Mouse (Mus musculus): Measurements from ENCODE around the gene Stmn1.
A peak's percentile ranks its signal among the peaks of the same experiment; 100 is the strongest.

Stmn1 gene

GRCm38 (mm10) chr4:134460277-134460676 lies 7.8 kb upstream of the Stmn1 start:
- no peak for DNase-seq

- DNase-seq = no peak
These were observed 6.9 kb upstream of the Stmn1 start for GRCm38 (mm10) chr4:134461252-134461651.

- DNase-seq = no peak
These were observed 2.3 kb upstream of the Stmn1 start for GRCm38 (mm10) chr4:134465789-134466188.

DNA sequence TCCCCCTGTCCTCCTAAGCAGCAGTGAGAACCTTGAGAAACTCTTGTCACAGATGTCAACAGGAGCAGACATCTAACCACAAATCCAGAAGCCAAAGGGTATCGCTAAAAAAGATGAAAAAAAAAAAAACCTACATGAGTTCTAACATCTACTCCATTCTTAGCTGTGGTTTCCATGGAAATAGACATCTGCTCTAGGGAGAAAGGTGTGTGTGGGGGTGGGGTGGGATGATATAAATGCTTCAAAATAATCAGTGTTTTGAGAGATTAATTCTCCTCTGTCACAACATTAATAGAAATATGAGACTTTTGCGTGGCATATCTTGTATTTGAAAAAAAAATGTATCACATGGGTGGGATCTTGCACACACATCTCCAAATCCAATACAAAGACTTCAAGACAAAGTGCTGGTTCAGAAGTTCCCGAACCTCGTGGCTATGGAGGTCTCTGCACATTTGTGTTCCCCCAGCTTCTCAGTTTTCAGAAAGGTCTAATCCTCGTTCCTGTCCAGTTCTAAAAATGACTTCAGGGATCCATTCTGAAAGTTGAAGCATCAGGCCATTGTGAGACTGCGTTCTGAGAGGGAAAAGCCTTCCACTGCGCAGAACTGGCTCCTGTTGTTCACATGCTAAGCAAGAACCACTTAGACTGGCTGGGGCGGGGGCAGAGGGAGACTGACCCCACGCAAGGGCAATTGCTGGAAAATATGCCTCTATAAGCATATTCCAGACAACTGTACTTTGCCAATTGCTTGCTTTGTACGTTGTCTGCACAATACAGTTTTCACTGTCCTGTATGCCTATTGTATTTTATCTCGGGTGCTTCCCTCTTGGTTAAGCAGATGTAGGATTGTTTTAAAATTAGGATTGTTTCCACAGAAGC lies 1.5 kb upstream of the Stmn1 start:
- DNase-seq = no peak

DNA sequence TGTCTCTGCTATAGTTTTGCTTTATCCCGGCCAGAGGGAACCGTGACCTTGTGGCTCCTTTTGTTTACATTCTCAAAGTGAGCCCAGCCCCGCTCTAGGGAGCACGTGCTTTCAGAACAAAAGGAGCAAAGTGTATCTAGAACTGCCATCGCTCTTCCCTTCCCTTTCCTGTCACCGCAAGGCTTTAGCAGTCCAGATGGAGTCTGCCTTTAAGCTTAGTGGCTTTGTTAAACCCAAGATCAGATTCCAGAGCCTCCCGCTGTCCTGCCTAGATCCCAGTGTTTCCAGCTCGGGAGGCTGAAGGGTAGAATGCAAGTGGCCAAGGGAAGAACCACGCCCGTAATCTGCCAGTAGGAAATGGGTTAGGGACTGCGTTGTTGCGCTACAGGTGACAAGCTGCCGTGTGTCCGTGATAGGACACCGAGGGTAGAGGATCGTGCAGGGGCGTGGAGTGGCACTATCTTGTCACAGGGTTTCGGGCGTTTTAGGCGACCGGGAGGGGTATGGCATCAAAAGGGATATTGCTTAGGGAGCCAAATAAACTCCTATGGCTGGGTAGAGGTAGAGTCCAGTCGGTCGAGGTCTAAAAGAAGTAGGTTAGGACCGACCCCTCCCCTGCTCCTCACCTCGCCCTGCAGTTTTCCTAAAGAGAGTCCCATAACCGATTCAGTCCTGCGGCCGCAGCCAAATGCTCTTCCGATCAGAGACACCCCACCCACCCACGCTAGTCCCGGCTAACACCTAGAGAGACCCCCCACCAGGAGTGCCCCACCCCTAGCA lies 495 bp upstream of the Stmn1 start:
- DNase-seq = peak in 1 of 2 experiments; percentile 29

- DNase-seq = peak; percentile 96 to 97
These were observed 602 bp downstream of the Stmn1 start for GRCm38 (mm10) chr4:134468578-134469266.

- no peak for DNase-seq
These were observed 1.2 kb downstream of the Stmn1 start for GRCm38 (mm10) chr4:134469341-134469796.

GRCm38 (mm10) chr4:134469985-134470384 lies 1.9 kb downstream of the Stmn1 start:
- DNase-seq = no peak

DNA sequence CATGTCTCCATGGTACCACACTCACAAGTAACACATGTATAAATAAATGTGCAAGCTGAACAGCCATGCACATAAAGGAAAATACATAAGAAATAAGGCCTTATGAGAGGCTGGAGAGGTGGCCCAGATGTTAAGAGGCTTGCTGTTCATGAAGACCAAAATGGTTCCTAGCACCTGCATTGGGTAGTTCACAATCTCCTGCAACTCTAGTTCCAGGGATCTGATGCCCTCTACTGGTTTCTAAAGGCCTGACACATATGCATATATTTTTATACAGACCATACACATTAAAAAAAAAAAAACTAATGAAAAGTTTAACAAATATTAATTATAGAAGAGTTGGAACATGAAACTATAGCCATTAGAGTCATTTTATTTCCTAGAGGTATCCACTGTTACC lies 3.3 kb downstream of the Stmn1 start:
- no peak for DNase-seq

GRCm38 (mm10) chr4:134473764-134474163 lies 5.6 kb downstream of the Stmn1 start:
- DNase-seq = no peak

DNA sequence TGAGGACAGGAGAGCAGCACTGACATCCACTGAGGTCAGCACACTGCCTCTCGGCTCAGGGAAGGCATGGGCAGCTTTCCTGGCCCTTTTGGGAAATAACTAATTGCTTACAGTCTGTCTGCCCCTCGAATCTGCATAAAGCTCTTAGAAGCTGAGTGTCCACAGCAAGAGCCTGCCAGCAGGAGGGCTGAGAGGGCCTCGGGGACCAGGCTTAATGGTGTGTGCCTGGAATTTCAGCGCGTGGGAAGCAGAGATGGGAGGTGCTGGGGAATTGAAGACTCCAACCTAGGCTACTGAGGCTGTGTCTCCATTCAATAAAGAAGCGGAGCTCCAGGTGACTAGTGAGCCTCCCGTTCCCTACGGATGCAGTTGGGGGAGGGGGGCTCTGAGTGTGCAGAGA lies 6.1 kb downstream of the Stmn1 start:
- no peak for DNase-seq

- no peak for DNase-seq
These were observed 8.8 kb downstream of the Stmn1 start for GRCm38 (mm10) chr4:134476899-134477298.

DNA sequence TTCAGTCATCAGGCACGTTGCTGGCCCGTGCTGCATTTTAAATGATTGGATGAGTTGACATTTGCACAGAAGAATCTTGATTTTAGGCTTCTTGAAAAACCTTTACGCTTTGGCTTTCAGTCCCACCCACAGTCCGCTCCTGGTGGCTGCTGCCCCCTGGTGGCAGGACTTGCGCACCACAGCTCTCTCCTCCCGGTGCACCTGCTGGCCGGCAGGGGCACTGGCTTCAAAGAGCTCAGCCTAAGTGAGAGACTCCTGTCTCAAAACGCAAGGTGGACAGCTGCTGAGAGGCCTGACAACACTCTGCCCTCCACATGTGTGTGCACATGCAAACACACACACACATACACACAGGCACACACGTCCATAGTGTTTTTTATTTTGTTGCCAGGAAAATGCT lies 9.9 kb downstream of the Stmn1 start:
- peak; percentile 91 to 92 for DNase-seq

GRCm38 (mm10) chr4:134479839-134480238 lies 11.7 kb downstream of the Stmn1 start:
- DNase-seq = no peak

DNA sequence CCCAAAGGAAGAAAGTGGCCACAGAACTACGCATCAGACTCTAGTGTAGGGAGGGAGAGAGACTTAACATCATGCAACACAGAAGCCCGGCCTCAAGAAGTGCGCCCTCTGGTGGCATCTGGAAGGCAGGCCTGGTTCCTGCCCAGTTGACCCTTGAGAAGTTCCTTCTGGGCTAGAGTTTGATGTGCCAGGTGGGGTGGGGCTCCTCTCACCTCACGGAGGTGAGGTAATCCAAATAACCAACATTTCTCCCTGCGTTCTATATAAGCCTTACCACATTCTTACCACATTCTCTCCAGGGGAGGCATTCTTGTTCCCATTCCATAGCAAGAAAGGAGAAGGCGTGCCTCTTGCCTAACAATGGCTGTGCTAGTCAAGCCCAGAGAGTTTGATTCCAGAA lies 12.7 kb downstream of the Stmn1 start:
- peak; percentile 86 to 87 for DNase-seq

DNA sequence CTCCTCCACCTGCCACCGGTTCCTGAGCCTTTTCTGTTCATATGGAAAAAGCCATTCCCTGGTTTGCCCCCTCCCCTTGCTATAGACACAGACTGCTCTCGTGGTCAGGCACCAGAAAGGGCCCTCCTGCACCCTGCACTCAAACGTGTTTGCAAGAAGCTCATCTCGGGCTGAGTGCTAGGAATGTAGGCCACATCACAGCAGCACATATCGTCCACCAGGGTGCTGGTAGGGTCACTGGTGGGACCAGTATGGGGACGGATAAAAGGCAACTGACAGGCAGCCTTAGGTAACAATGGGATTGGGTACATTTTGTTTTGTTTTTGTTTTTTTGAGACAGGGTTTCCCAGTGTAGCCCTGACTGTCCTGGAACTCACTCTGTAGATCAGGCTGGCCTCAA lies 13.2 kb downstream of the Stmn1 start:
- no peak for DNase-seq

DNA sequence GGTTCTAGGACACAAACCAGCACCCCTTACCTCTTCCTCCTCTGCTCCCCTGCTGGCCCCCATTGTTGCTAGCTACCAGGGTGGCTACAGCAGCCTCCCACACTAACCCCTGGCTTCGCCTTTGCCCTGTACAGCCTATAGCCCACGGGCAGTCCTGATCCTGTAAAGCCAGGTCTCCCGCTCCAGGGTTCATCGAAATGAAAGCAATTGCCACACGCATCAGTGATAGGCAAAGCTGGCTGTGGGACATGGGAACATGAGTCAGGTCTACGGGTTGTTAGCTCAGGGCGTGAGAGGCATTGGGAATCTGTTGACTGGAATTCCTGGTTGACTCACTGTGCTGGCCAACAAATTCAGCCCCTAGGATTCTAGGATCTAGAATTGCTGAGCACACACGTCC lies 14.3 kb downstream of the Stmn1 start:
- no peak for DNase-seq

GRCm38 (mm10) chr4:134483078-134483688 lies 15.1 kb downstream of the Stmn1 start:
- DNase-seq = no peak

- peak; percentile 61 to 69 for DNase-seq
These were observed 15.6 kb downstream of the Stmn1 start for GRCm38 (mm10) chr4:134483696-134484095.

- no peak for DNase-seq
These were observed 16.1 kb downstream of the Stmn1 start for GRCm38 (mm10) chr4:134484231-134484630.

GRCm38 (mm10) chr4:134485151-134485900 lies 17.2 kb downstream of the Stmn1 start:
- peak; percentile 68 to 84 for DNase-seq

- no peak for DNase-seq
These were observed 20.1 kb downstream of the Stmn1 start for GRCm38 (mm10) chr4:134488211-134488610.

Measured in kidney, postnatal 25 days (tissue).